Mouse (Mus musculus) spleen, embryonic (tissue): ENCODE results near the gene Slc34a2.

Experiments used
- CTCF ChIA-PET: fragments of 350-600 bp; sonication (Branson Sonifier 250); formaldehyde crosslinking; loops from one replicate; lab custom pipeline; 2022; lab: Charles Lee

Slc34a2 gene

GRCm38 (mm10) chr5:53110225-53110624 is 72.3 kb downstream of the Slc34a2 start:
- CTCF ChIA-PET = no interaction called here

- CTCF ChIA-PET = no interaction called here
Observed at GRCm38 (mm10) chr5:53111036-53111435, 73.2 kb downstream of the Slc34a2 start.

GRCm38 (mm10) chr5:53112942-53113341 is 75.1 kb downstream of the Slc34a2 start:
- CTCF ChIA-PET = no interaction called here

- CTCF ChIA-PET = no interaction called here
Observed at GRCm38 (mm10) chr5:53114616-53115267, 76.9 kb downstream of the Slc34a2 start.

- CTCF ChIA-PET = no interaction called here
Observed at GRCm38 (mm10) chr5:53118212-53118611, 80.3 kb downstream of the Slc34a2 start.

GRCm38 (mm10) chr5:53119689-53120088 is 81.8 kb downstream of the Slc34a2 start:
- CTCF ChIA-PET = no interaction called here
